Mouse (Mus musculus) cerebellum, postnatal 14 days (tissue): Measurements from ENCODE around the gene Izumo1.

Source experiments
- DNase-seq, 2 experiments: peaks; one replicate each; pipeline ENCODE4 v3.0.0; 2021; ENCODE audit warnings: mixed read lengths in 2 of 2

Gene Izumo1

GRCm38 (mm10) chr7:45618316-45618715 lies 3.3 kb upstream of the Izumo1 start:
- DNase-seq = no peak

GRCm38 (mm10) chr7:45619592-45619991 lies 2.0 kb upstream of the Izumo1 start:
- DNase-seq = no peak

GRCm38 (mm10) chr7:45623507-45623906 lies 1.9 kb downstream of the Izumo1 start:
- DNase-seq = no peak

- no peak for DNase-seq
Observed at GRCm38 (mm10) chr7:45624718-45625117, 3.1 kb downstream of the Izumo1 start.

- DNase-seq = no peak
Observed at GRCm38 (mm10) chr7:45625481-45625880, 3.9 kb downstream of the Izumo1 start.

- no peak for DNase-seq
Observed at GRCm38 (mm10) chr7:45626571-45627076, 5.0 kb downstream of the Izumo1 start.

- no peak for DNase-seq
Observed at GRCm38 (mm10) chr7:45627261-45627660, 5.7 kb downstream of the Izumo1 start, which contains the start of gene Rasip1. Gene Rasip1, plus strand, starts transcription at chr7:45627488.

GRCm38 (mm10) chr7:45628364-45629294 lies 7.0 kb downstream of the Izumo1 start:
- DNase-seq = peak; percentile 98

- peak in 1 of 2 experiments; percentile 29 for DNase-seq
Observed at GRCm38 (mm10) chr7:45630064-45630907, 8.7 kb downstream of the Izumo1 start.

GRCm38 (mm10) chr7:45632499-45632898 lies 10.9 kb downstream of the Izumo1 start:
- DNase-seq = peak; percentile 70 to 80

- DNase-seq = no peak
Observed at GRCm38 (mm10) chr7:45634946-45635681, 13.5 kb downstream of the Izumo1 start.

- peak in 1 of 2 experiments; percentile 37 for DNase-seq
Observed at GRCm38 (mm10) chr7:45635711-45636688, 14.4 kb downstream of the Izumo1 start.

- peak in 1 of 2 experiments; percentile 45 for DNase-seq
Observed at GRCm38 (mm10) chr7:45637710-45638109, 16.1 kb downstream of the Izumo1 start.

- peak; percentile 99 for DNase-seq
Observed at GRCm38 (mm10) chr7:45638623-45639401, 17.2 kb downstream of the Izumo1 start.

GRCm38 (mm10) chr7:45639561-45640027 lies 18.0 kb downstream of the Izumo1 start, which contains the start of gene Mamstr:
Gene Mamstr, plus strand, starts transcription at chr7:45639977.
- peak in 1 of 2 experiments; percentile 44 for DNase-seq

- DNase-seq = no peak
Observed at GRCm38 (mm10) chr7:45640191-45640957, 18.8 kb downstream of the Izumo1 start.

- DNase-seq = peak; percentile 72 to 75
Observed at GRCm38 (mm10) chr7:45641391-45642040, 19.9 kb downstream of the Izumo1 start.

GRCm38 (mm10) chr7:45642083-45642482 lies 20.5 kb downstream of the Izumo1 start:
- DNase-seq = peak; percentile 62 to 74
